Mouse (Mus musculus): ENCODE results near the gene Gm20824. TPM values are rescaled to one million over a fixed set of nuclear protein-coding genes. Genes with fewer than 3 reads are reported as not detected.
"Not testable (repeated sequence)": the region's sequence is repeated elsewhere in the genome, so short reads cannot be mapped to it uniquely, and the experiment has no call there.

Gene Gm20824
- polyA plus RNA-seq (2015; fragmentation: Nextera tagmentation; extraction: Ambion mirVana): not detected in 2 replicates

DNA sequence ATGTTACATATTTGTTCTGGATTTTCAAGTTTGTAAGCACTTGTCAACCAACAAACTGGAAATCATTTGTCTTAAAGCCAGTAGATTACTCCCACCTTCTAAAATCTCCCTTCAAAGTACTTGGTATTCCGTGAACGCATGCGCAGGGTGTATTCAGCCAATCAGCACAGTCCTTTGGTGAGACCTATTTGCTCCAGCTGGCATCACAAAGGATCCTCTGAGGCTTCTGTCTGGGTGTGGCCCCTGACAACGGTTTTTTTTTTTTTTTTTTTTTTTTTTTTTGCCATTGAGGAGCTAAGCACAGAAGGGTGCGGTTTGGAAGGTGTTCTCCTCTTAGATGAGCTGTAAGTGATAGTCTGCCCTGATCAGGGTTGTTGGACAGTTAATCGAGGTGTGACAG lies at the start of gene Gm20824:
Gene Gm20824 (plus strand): TSS at position 301 of the 400 bp plus-strand sequence.
- WGBS: no CpG with 5 or more reads among the region's 6 CpGs
- ATAC-seq (replicated peaks; ENCODE audit: insufficient number of reproducible peaks, insufficient read depth, low FRiP score, low read depth); H3K27ac ChIP-seq; H3K27me3 ChIP-seq; H3K9ac ChIP-seq; H3K4me1 ChIP-seq (replicated peaks); H3K4me3 ChIP-seq; H3K36me3 ChIP-seq; H3K4me2 ChIP-seq; H3K9me3 ChIP-seq (replicated peaks): not testable (repeated sequence)

Other genes starting within 250 kb of the Gm20824 start
- not detected in 2 replicates for gene Gm20825, start 186.4 kb upstream of the Gm20824 start, polyA plus RNA-seq (2015; fragmentation: Nextera tagmentation; extraction: Ambion mirVana)